Mouse (Mus musculus): ENCODE data around the gene Gm21209.
"Not testable (repeated sequence)": the region's sequence is repeated elsewhere in the genome, so short reads cannot be mapped to it uniquely, and the experiment has no call there.

The Gm21209 gene

DNA sequence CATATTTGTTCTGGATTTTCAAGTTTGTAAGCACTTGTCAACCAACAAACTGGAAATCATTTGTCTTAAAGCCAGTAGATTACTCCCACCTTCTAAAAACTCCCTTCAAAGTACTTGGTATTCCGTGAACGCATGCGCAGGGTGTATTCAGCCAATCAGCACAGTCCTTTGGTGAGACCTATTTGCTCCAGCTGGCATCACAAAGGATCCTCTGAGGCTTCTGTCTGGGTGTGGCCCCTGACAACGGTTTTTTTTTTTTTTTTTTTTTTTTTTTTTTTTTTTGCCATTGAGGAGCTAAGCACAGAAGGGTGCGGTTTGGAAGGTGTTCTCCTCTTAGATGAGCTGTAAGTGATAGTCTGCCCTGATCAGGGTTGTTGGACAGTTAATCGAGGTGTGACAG, at the start of gene Gm21209:
Gm21209 (plus strand) TSS at position 301 of the 400 bp plus-strand sequence.
- DNase-seq = not testable (repeated sequence)

Data from lung, adult 18-20 months (tissue).